Mouse (Mus musculus) spleen, adult 12 weeks (tissue): ENCODE measurements around the gene Iqcg.
"Not testable (repeated sequence)": the region's sequence is repeated elsewhere in the genome, so short reads cannot be mapped to it uniquely, and the experiment has no call there.

Experiments used
- DNase-seq: peaks from one replicate; pipeline ENCODE4 v3.0.0; 2022; ENCODE audit warnings: low spot score

Gene Iqcg

DNA sequence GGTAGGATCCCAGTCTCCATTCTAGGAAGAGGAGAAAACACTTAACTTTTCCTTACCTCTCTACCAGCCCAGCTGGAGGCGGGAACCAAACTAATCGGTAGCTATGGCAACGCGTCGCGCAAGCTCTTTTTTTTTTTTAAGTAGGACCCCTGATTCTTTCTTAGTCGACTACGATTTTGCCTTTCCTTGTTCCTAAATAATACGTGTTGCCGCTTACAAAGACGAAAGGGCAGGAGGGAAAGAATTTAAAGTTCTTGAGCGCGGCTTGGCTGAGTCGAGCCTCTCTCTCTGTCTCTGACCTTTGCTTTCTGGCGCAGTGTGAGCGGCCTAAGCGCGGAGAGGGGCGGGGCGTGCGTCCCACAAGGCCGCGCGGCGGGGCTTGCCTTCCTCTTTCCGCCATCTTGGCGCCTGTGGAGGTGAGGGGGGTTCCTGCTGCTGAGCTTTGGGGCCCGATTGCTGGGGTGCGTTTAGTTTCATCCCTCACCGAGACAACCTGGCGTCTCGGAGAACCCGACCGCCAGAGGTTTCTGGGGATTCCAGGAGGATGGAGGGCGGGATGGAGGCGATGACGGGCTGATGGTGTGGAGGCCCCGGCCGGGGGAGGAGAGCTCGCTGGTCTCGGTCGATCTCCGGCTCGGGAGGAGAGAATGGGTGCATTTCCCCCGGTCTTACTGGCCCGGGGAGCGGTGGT is at the start of gene Iqcg, which contains the start of gene Rpl35a:
Iqcg (minus strand) TSS at position 124 of the 691 bp plus-strand sequence.
Rpl35a (plus strand) TSS at position 359 of the 691 bp plus-strand sequence.
- peak; percentile 86 for DNase-seq

DNA sequence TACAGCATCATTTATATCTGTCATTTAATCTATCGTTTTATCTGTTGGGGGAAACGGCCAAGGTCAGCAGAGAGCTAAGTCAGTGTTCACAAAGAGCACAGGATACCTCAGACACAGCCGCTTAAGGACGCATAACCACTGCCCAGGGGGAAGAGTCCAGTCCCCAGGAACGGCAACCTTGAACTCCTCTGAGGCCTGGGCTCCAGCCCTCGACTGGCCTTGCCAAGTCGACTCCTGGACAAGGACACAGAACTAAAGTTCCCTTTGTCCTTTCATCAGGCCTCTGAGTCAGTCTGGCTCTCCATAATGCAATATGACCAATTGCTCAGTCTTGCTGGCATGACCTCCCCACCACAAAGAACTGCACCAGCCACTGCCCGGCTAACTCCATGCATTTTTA is 29.6 kb upstream of the Iqcg start:
- DNase-seq, result no peak

DNA sequence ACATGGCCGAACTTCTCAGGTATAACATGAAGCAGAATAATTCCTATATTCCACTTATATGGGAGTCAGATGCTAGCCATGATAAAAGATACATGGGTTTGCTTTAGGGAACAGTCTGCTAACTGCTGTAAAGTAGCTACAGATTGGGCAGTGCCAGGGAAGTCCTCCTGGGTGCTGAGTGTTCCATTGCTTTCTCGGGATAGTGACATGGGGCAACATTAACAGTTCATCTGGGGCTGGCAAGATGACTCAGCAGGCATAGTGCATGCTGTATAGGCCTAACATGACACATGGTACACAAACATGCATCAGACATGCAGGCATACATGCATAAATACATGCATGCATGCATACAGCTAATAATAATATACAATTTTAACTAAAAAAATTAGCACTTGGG is 28.0 kb upstream of the Iqcg start:
- no peak for DNase-seq

DNA sequence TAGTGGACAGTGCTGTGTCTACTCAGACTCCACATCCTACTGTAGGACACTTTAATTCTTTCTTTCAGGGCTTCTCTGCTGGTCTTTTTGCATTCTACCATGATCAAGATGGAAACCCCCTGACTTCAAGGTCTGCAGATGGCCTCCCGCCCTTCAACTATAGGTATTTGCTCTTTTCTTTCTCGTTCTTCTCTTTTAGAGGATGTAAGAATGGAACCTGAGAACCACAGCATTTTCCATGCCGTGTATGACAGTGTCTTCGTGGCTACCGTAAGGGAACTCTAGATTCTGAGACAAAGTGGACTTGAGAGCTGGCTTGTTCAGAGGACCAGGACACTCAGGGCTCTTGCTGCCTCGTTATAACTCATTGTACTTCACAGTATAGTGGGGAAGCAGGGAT is 26.9 kb upstream of the Iqcg start:
- no peak for DNase-seq

DNA sequence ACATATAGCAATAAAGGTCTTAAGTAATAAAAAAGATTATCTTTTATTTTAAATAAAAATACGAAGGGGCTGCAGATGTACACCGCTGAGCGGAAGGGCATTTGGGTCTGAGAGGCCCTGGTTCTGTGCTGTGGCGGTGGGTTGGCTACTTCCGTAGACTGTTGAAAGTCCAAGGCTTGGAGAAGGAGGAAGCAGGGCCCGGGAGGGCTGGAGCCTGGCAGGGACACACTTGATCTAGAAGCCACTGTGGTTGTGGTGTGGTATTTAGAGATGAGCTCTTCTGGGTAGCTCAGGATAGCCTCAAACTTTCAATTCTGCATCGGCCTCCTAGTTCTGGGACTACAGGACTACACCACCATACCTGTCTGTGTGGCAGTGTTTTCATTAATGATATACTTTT is 24.0 kb upstream of the Iqcg start:
- no peak for DNase-seq

GRCm38 (mm10) chr16:33077069-33077627 is 21.1 kb upstream of the Iqcg start:
- no peak for DNase-seq

DNA sequence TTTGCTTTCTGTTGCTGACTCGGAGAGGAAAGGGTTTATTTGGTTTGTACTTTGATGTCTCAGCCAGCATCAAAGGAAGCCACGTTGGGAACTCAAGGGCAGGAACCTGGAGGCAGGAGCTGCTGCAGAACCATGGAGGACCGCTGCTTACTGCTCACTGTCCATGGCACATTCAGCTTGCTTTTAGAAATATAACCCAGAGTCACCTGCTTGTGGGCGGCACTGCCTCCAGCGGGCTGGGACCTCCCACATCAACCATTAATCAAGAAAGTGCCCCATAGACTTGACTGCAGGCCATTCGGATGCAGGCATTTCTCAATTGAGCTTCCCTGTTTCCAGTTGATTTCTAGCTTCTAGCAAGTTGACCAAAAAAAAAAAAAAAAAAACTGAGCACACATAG is 20.1 kb upstream of the Iqcg start:
- DNase-seq, result no peak

- no peak for DNase-seq
Measured at GRCm38 (mm10) chr16:33074967-33075366, 18.9 kb upstream of the Iqcg start.

- DNase-seq, result no peak
Measured at GRCm38 (mm10) chr16:33072871-33073557, 17.0 kb upstream of the Iqcg start.

DNA sequence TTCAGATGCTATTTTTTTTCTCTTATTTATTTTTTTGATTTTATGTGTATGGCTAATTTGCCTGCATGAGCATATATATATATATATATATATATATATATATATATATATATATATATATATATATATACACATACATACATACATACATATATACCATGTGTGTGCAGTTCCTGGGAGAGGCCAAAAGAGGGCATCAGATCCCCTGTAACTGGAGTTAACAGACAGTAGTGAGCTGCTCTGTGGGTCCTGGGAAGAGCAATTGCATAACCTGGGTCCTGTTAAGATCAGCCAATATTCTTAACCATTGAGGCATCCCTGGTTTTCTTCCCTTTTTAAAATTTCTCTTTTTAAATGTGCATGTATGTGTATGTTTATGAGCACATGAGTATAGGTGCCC is 14.9 kb upstream of the Iqcg start:
- DNase-seq, result no peak

GRCm38 (mm10) chr16:33064636-33065035 is 8.6 kb upstream of the Iqcg start:
- DNase-seq, result no peak

DNA sequence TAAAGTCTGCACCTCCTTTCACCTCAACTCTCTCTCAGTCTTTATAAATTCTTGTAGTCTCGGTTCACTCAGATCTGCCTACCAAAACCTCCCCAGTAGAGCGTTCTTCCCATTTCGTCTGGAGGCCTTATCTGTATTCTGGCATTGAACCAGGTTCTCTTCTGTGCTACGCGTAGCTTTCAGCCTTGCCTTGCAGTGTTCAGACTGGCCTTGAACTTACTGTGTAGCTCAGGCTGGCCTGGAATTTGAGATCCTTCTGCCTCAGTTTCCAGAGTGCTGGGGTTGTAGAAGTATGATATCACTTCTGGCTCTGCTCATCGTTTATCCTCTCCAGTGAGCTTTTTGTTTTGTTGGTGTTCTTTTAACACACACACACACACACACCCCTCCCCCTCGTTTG is 7.2 kb upstream of the Iqcg start:
- DNase-seq, result no peak

GRCm38 (mm10) chr16:33062682-33063131 is 6.7 kb upstream of the Iqcg start:
- no peak for DNase-seq

GRCm38 (mm10) chr16:33062024-33062681 is 6.1 kb upstream of the Iqcg start, which contains the start of gene Lmln:
TSS of gene Lmln (plus strand) at chr16:33062521.
- peak; percentile 77 for DNase-seq

DNA sequence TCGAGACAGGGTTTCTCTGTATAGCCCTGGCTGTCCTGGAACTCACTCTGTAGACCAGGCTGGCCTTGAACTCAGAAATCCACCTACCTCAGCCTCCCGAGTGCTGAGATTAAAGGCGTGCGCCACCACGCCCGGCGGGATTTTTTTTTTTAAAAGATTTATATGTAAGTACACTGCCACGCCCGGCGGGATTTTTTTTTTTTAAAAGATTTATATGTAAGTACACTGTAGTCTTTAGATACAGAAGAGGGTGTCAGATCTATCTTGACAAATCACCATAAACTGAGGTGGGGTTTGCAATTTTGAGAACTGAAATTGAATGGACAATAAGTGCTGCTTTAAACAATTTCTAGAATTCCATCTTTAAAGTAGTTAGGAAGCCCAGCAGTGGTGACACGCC is 5.4 kb upstream of the Iqcg start:
- no peak for DNase-seq

GRCm38 (mm10) chr16:33060926-33061325 is 4.9 kb upstream of the Iqcg start:
- no peak for DNase-seq

- no peak for DNase-seq
Measured at GRCm38 (mm10) chr16:33059471-33059870, 3.5 kb upstream of the Iqcg start.

- not testable (repeated sequence) for DNase-seq
Measured at GRCm38 (mm10) chr16:33058656-33059055, 2.6 kb upstream of the Iqcg start.

GRCm38 (mm10) chr16:33058033-33058432 is 2.0 kb upstream of the Iqcg start:
- DNase-seq, result no peak

- DNase-seq, result no peak
Measured at GRCm38 (mm10) chr16:33056786-33057185, 768 bp upstream of the Iqcg start.

GRCm38 (mm10) chr16:33055655-33056054 is 363 bp downstream of the Iqcg start:
- no peak for DNase-seq

- not testable (repeated sequence) for DNase-seq
Measured at GRCm38 (mm10) chr16:33054927-33055326, 1.1 kb downstream of the Iqcg start.

GRCm38 (mm10) chr16:33053141-33053540 is 2.9 kb downstream of the Iqcg start:
- no peak for DNase-seq
